8 mouse cellular contexts compared by ENCODE assay signal in genomic region chr5:104115118-104115517, GRCm38 (mm10). TPM values are rescaled to one million over a fixed set of nuclear protein-coding genes. Genes with fewer than 3 reads are reported as not detected.
DNase-seq lines count a peak whose midpoint lies in the region; ATAC-seq lines count a peak whose summit lies in the region.

No protein-coding gene starts in this region.

- peaks cover 38% of the 10 kb centered on the region for H3K4me1 ChIP-seq in limb, embryonic 13.5 days
- peaks cover 37% of the 10 kb centered on the region for H3K4me1 ChIP-seq in limb, embryonic 10.5 days
- H3K4me1 ChIP-seq in embryonic facial prominence, embryonic 14.5 days (ENCODE audit: control insufficient read depth, insufficient read depth, low read length) = peaks cover 34% of the 10 kb centered on the region
- H3K4me1 ChIP-seq in heart, embryonic 15.5 days (replicated peaks) = peaks cover 31% of the 10 kb centered on the region

- no peak for DNase-seq in limb, embryonic 10.5 days (ENCODE audit: low spot score)
- peak; percentile 82 for DNase-seq in embryonic facial prominence, embryonic 14.5 days (ENCODE audit: low spot score)
- peak; percentile 91 for DNase-seq in kidney, postnatal 10 days
- peak; percentile 92 for DNase-seq in lung, postnatal 36 days
- no peak for DNase-seq in c-Kit-positive CD71-positive TER-119-positive erythroid progenitor cells, embryonic 14.5 days (ENCODE audit: low spot score)
- DNase-seq in thymus, postnatal 25 days = no peak

- H3K27me3 ChIP-seq in limb, embryonic 13.5 days = no peaks in the 10 kb centered on the region; the same call in 1 of the 2 replicates
- H3K27me3 ChIP-seq in limb, embryonic 10.5 days (ENCODE audit: low read depth, poor library complexity, severe bottlenecking) = no peaks in the 10 kb centered on the region
- no peaks in the 10 kb centered on the region for H3K27me3 ChIP-seq in embryonic facial prominence, embryonic 14.5 days (replicated peaks; ENCODE audit: control insufficient read depth, insufficient read depth, low read length)
- H3K27me3 ChIP-seq in heart, embryonic 15.5 days = no peaks in the 10 kb centered on the region

- H3K9ac ChIP-seq in limb, embryonic 13.5 days = no peak overlapping the region
- no peak overlapping the region for H3K9ac ChIP-seq in embryonic facial prominence, embryonic 14.5 days (ENCODE audit: low read depth, low read length)
- H3K9ac ChIP-seq in heart, embryonic 15.5 days = no peak overlapping the region

- ATAC-seq in limb, embryonic 13.5 days (ENCODE audit: low FRiP score, low read depth) = peak; percentile 35; the same call in 1 of the 2 replicates
- ATAC-seq in embryonic facial prominence, embryonic 14.5 days (ENCODE audit: low read depth) = peak; percentile 45
- ATAC-seq in heart, embryonic 15.5 days (replicated peaks; ENCODE audit: insufficient number of reproducible peaks, insufficient read depth, low FRiP score, low read depth) = peak; percentile 77

- 0 out of 2 replicates have a peak overlapping the region, but pooled peaks have one; percentile 39 for H3K27ac ChIP-seq in limb, embryonic 13.5 days
- no peak overlapping the region for H3K27ac ChIP-seq in limb, embryonic 10.5 days
- peak overlapping the region; percentile 78 for H3K27ac ChIP-seq in embryonic facial prominence, embryonic 14.5 days (replicated peaks; ENCODE audit: low read depth, low read length)
- H3K27ac ChIP-seq in heart, embryonic 15.5 days = peak overlapping the region; percentile 77

- WGBS in limb, embryonic 13.5 days = 62% methylated on average over 14 of the region's 14 CpGs
- WGBS in limb, embryonic 10.5 days = 83% methylated on average over 14 of the region's 14 CpGs
- WGBS in embryonic facial prominence, embryonic 14.5 days = 42% methylated on average over 14 of the region's 14 CpGs
- 25% methylated on average over 14 of the region's 14 CpGs for WGBS in heart, embryonic 15.5 days

- H3K4me2 ChIP-seq in limb, embryonic 13.5 days (replicated peaks) = no peak overlapping the region
- peak overlapping the region; percentile 14; the same call in 1 of the 2 replicates for H3K4me2 ChIP-seq in embryonic facial prominence, embryonic 14.5 days (ENCODE audit: low read depth, low read length)
- H3K4me2 ChIP-seq in heart, embryonic 15.5 days = peak overlapping the region; percentile 50

- H3K36me3 ChIP-seq in limb, embryonic 13.5 days = no peaks in the 10 kb centered on the region
- no peaks in the 10 kb centered on the region for H3K36me3 ChIP-seq in limb, embryonic 10.5 days
- H3K36me3 ChIP-seq in embryonic facial prominence, embryonic 14.5 days (ENCODE audit: control insufficient read depth, insufficient read depth, low read length) = no peaks in the 10 kb centered on the region
- no peaks in the 10 kb centered on the region for H3K36me3 ChIP-seq in heart, embryonic 15.5 days

- H3K9me3 ChIP-seq in limb, embryonic 13.5 days = no peaks in the 10 kb centered on the region
- no peaks in the 10 kb centered on the region for H3K9me3 ChIP-seq in limb, embryonic 10.5 days (replicated peaks)
- no peaks in the 10 kb centered on the region for H3K9me3 ChIP-seq in embryonic facial prominence, embryonic 14.5 days (ENCODE audit: control insufficient read depth, low read length)
- no peaks in the 10 kb centered on the region for H3K9me3 ChIP-seq in heart, embryonic 15.5 days (replicated peaks)

- no peak overlapping the region for H3K4me3 ChIP-seq in limb, embryonic 13.5 days
- no peak overlapping the region for H3K4me3 ChIP-seq in limb, embryonic 10.5 days
- no peak overlapping the region for H3K4me3 ChIP-seq in embryonic facial prominence, embryonic 14.5 days (ENCODE audit: low read depth, low read length)
- H3K4me3 ChIP-seq in heart, embryonic 15.5 days = no peak overlapping the region

RNA-seq across cellular contexts. Expression of gene Sparcl1, which starts 1.6 kb away (rescaled TPM):
- 49.6 and 50.6 TPM in 2 replicates for polyA plus RNA-seq in limb, embryonic 13.5 days (2015; fragmentation: Nextera tagmentation; extraction: Ambion mirVana)
- polyA plus RNA-seq in limb, embryonic 10.5 days (2016; fragmentation: Nextera tagmentation; extraction: Ambion mirVana) = 9.4 and 17.1 TPM in 2 replicates
- polyA plus RNA-seq in embryonic facial prominence, embryonic 14.5 days (2014; fragmentation: Nextera tagmentation; extraction: Ambion mirVana) = 108 and 117 TPM in 2 replicates
- polyA plus RNA-seq in heart, embryonic 15.5 days (2015; fragmentation: Nextera tagmentation; extraction: Ambion mirVana) = 113 and 115 TPM in 2 replicates

RNA-seq across cellular contexts. Expression of gene Gm17660, which starts 37.7 kb away (rescaled TPM):
- not detected in 2 replicates for polyA plus RNA-seq in limb, embryonic 13.5 days (2015; fragmentation: Nextera tagmentation; extraction: Ambion mirVana)
- not detected in 2 replicates for polyA plus RNA-seq in limb, embryonic 10.5 days (2016; fragmentation: Nextera tagmentation; extraction: Ambion mirVana)
- 0.47 TPM in 1 of 2 replicates, not detected in the other for polyA plus RNA-seq in embryonic facial prominence, embryonic 14.5 days (2014; fragmentation: Nextera tagmentation; extraction: Ambion mirVana)
- polyA plus RNA-seq in heart, embryonic 15.5 days (2015; fragmentation: Nextera tagmentation; extraction: Ambion mirVana) = 0.35 TPM in 1 of 2 replicates, not detected in the other

RNA-seq across cellular contexts. Expression of gene Dspp, which starts 55.4 kb away (rescaled TPM):
- 0.03 TPM in 1 of 2 replicates, not detected in the other for polyA plus RNA-seq in limb, embryonic 13.5 days (2015; fragmentation: Nextera tagmentation; extraction: Ambion mirVana)
- not detected in 2 replicates for polyA plus RNA-seq in limb, embryonic 10.5 days (2016; fragmentation: Nextera tagmentation; extraction: Ambion mirVana)
- not detected in 2 replicates for polyA plus RNA-seq in embryonic facial prominence, embryonic 14.5 days (2014; fragmentation: Nextera tagmentation; extraction: Ambion mirVana)
- polyA plus RNA-seq in heart, embryonic 15.5 days (2015; fragmentation: Nextera tagmentation; extraction: Ambion mirVana) = not detected in 2 replicates

Comparison
In these comparisons a context has a peak if more than half of its experiments do, and no peak if none do; other contexts are left out.
1. DNase-seq: peak in embryonic facial prominence, embryonic 14.5 days (single experiment), kidney, postnatal 10 days (single experiment) and lung, postnatal 36 days (single experiment); none in limb, embryonic 10.5 days (single experiment), c-Kit-positive CD71-positive TER-119-positive erythroid progenitor cells, embryonic 14.5 days (single experiment) and thymus, postnatal 25 days (single experiment).
2. Peak in every context shown above with its lines, with median percentiles within 50 percentile points of each other: ATAC-seq.